Mouse (Mus musculus): ENCODE measurements around the gene Nr4a2. TPM values are rescaled to one million over a fixed set of nuclear protein-coding genes. Genes with fewer than 3 reads are reported as not detected.

Nr4a2 gene
- polyA plus RNA-seq, 1 experiment from 2014 or later: 3.7 TPM

- WGBS: 31% methylated on average over 6 of the region's 6 CpGs
- Histone ChIP-seq H3K9me3 (ENCODE audit: low read length) (peaks cover 5% of the 10 kb centered on the region), H3K36me3 (ENCODE audit: insufficient read depth, low read length) (no peaks in the 10 kb centered on the region), H3K4me1 (ENCODE audit: insufficient read depth, low read length) (peaks cover 34% of the 10 kb centered on the region), H3K27ac (ENCODE audit: low read length) (no peak overlapping the region), H3K9ac (replicated peaks; ENCODE audit: low read length) (no peak overlapping the region), H3K27me3 (ENCODE audit: insufficient read depth, low read length) (peaks cover 65% of the 10 kb centered on the region), H3K4me3 (ENCODE audit: low read length) (no peak overlapping the region), H3K4me2 (replicated peaks; ENCODE audit: low read depth, low read length) (no peak overlapping the region)
- no peak for ATAC-seq (ENCODE audit: low FRiP score, low TSS enrichment)
Observed at GRCm38 (mm10) chr2:57112949-57113348, 10.9 kb downstream of the Nr4a2 start.

GRCm38 (mm10) chr2:57111791-57112538 is 11.8 kb downstream of the Nr4a2 start:
- WGBS: 9% methylated on average over 38 of the region's 38 CpGs
- ATAC-seq (ENCODE audit: low FRiP score, low TSS enrichment): no peak
- no peak overlapping the region for H3K27ac ChIP-seq (ENCODE audit: low read length)
- no peak overlapping the region for H3K9ac ChIP-seq (replicated peaks; ENCODE audit: low read length)
- H3K4me2 ChIP-seq (replicated peaks; ENCODE audit: low read depth, low read length): peak overlapping the region; percentile 18; the same call in 1 of the 2 replicates
- peaks cover 71% of the 10 kb centered on the region for H3K27me3 ChIP-seq (ENCODE audit: insufficient read depth, low read length)
- peak overlapping the region; percentile 21 for H3K4me3 ChIP-seq (ENCODE audit: low read length)
- peaks cover 5% of the 10 kb centered on the region for H3K9me3 ChIP-seq (ENCODE audit: low read length)
- H3K36me3 ChIP-seq (ENCODE audit: insufficient read depth, low read length): no peaks in the 10 kb centered on the region
- H3K4me1 ChIP-seq (ENCODE audit: insufficient read depth, low read length): peaks cover 31% of the 10 kb centered on the region

- Histone ChIP-seq H3K27ac (ENCODE audit: low read length) (no peak overlapping the region), H3K9ac (replicated peaks; ENCODE audit: low read length) (no peak overlapping the region), H3K27me3 (ENCODE audit: insufficient read depth, low read length) (peaks cover 76% of the 10 kb centered on the region), H3K36me3 (ENCODE audit: insufficient read depth, low read length) (no peaks in the 10 kb centered on the region), H3K4me2 (replicated peaks; ENCODE audit: low read depth, low read length) (peak overlapping the region; percentile 18; the same call in 1 of the 2 replicates), H3K4me1 (ENCODE audit: insufficient read depth, low read length) (peaks cover 31% of the 10 kb centered on the region), H3K9me3 (ENCODE audit: low read length) (peaks cover 5% of the 10 kb centered on the region), H3K4me3 (ENCODE audit: low read length) (peak overlapping the region; percentile 21)
- ATAC-seq (ENCODE audit: low FRiP score, low TSS enrichment): no peak
- WGBS: 11% methylated on average over 39 of the region's 39 CpGs
Observed at GRCm38 (mm10) chr2:57111011-57111790, 12.6 kb downstream of the Nr4a2 start.

- 22% methylated on average over 16 of the region's 16 CpGs for WGBS
- no peak for ATAC-seq (ENCODE audit: low FRiP score, low TSS enrichment)
- H3K4me3 ChIP-seq (ENCODE audit: low read length): no peak overlapping the region
Observed at GRCm38 (mm10) chr2:57110401-57110800, 13.4 kb downstream of the Nr4a2 start.

GRCm38 (mm10) chr2:57109926-57110325 is 13.9 kb downstream of the Nr4a2 start:
- Histone ChIP-seq H3K36me3 (ENCODE audit: insufficient read depth, low read length) (no peaks in the 10 kb centered on the region), H3K4me2 (replicated peaks; ENCODE audit: low read depth, low read length) (no peak overlapping the region), H3K27ac (ENCODE audit: low read length) (no peak overlapping the region), H3K4me1 (ENCODE audit: insufficient read depth, low read length) (peaks cover 21% of the 10 kb centered on the region; the same call in 1 of the 2 replicates), H3K9ac (replicated peaks; ENCODE audit: low read length) (no peak overlapping the region), H3K9me3 (ENCODE audit: low read length) (peaks cover 5% of the 10 kb centered on the region), H3K4me3 (ENCODE audit: low read length) (no peak overlapping the region), H3K27me3 (ENCODE audit: insufficient read depth, low read length) (peaks cover 84% of the 10 kb centered on the region)
- WGBS: 16% methylated on average over 14 of the region's 14 CpGs
- ATAC-seq (ENCODE audit: low FRiP score, low TSS enrichment): no peak

More at GRCm38 (mm10) chr2:57110401-57110800, 13.4 kb downstream of the Nr4a2 start:
- no peaks in the 10 kb centered on the region for H3K36me3 ChIP-seq (ENCODE audit: insufficient read depth, low read length)
- H3K4me2 ChIP-seq (replicated peaks; ENCODE audit: low read depth, low read length): no peak overlapping the region
- peaks cover 25% of the 10 kb centered on the region for H3K4me1 ChIP-seq (ENCODE audit: insufficient read depth, low read length)
- no peak overlapping the region for H3K27ac ChIP-seq (ENCODE audit: low read length)
- H3K9ac ChIP-seq (replicated peaks; ENCODE audit: low read length): no peak overlapping the region
- H3K27me3 ChIP-seq (ENCODE audit: insufficient read depth, low read length): peaks cover 80% of the 10 kb centered on the region
- H3K9me3 ChIP-seq (ENCODE audit: low read length): peaks cover 5% of the 10 kb centered on the region

- H3K36me3 ChIP-seq (ENCODE audit: insufficient read depth, low read length): no peaks in the 10 kb centered on the region
Observed at GRCm38 (mm10) chr2:57109301-57109700, 14.5 kb downstream of the Nr4a2 start.

GRCm38 (mm10) chr2:57108349-57108930 is 15.4 kb downstream of the Nr4a2 start:
- WGBS: 42% methylated on average over 7 of the region's 7 CpGs
- Histone ChIP-seq H3K27ac (ENCODE audit: low read length) (no peak overlapping the region), H3K36me3 (ENCODE audit: insufficient read depth, low read length) (no peaks in the 10 kb centered on the region), H3K9ac (replicated peaks; ENCODE audit: low read length) (no peak overlapping the region), H3K4me1 (ENCODE audit: insufficient read depth, low read length) (peaks cover 17% of the 10 kb centered on the region), H3K9me3 (ENCODE audit: low read length) (peaks cover 5% of the 10 kb centered on the region), H3K27me3 (ENCODE audit: insufficient read depth, low read length) (peaks cover 88% of the 10 kb centered on the region), H3K4me3 (ENCODE audit: low read length) (no peak overlapping the region), H3K4me2 (replicated peaks; ENCODE audit: low read depth, low read length) (no peak overlapping the region)
- ATAC-seq (ENCODE audit: low FRiP score, low TSS enrichment): no peak

More at GRCm38 (mm10) chr2:57109301-57109700, 14.5 kb downstream of the Nr4a2 start:
- Histone ChIP-seq H3K4me3 (ENCODE audit: low read length) (no peak overlapping the region), H3K9me3 (ENCODE audit: low read length) (peaks cover 5% of the 10 kb centered on the region), H3K9ac (replicated peaks; ENCODE audit: low read length) (no peak overlapping the region), H3K27ac (ENCODE audit: low read length) (no peak overlapping the region), H3K4me1 (ENCODE audit: insufficient read depth, low read length) (peaks cover 21% of the 10 kb centered on the region; the same call in 1 of the 2 replicates), H3K4me2 (replicated peaks; ENCODE audit: low read depth, low read length) (no peak overlapping the region), H3K27me3 (ENCODE audit: insufficient read depth, low read length) (peaks cover 90% of the 10 kb centered on the region)
- ATAC-seq (ENCODE audit: low FRiP score, low TSS enrichment): no peak
- 15% methylated on average over 11 of the region's 11 CpGs for WGBS

GRCm38 (mm10) chr2:57105401-57105800 is 18.4 kb downstream of the Nr4a2 start:
- Histone ChIP-seq H3K9me3 (ENCODE audit: low read length) (no peaks in the 10 kb centered on the region), H3K36me3 (ENCODE audit: insufficient read depth, low read length) (no peaks in the 10 kb centered on the region), H3K4me3 (ENCODE audit: low read length) (no peak overlapping the region), H3K4me1 (ENCODE audit: insufficient read depth, low read length) (peaks cover 19% of the 10 kb centered on the region), H3K27me3 (ENCODE audit: insufficient read depth, low read length) (peaks cover 88% of the 10 kb centered on the region), H3K27ac (ENCODE audit: low read length) (no peak overlapping the region), H3K9ac (replicated peaks; ENCODE audit: low read length) (no peak overlapping the region), H3K4me2 (replicated peaks; ENCODE audit: low read depth, low read length) (no peak overlapping the region)
- ATAC-seq (ENCODE audit: low FRiP score, low TSS enrichment): no peak
- WGBS: 7% methylated on average over 7 of the region's 7 CpGs

- Histone ChIP-seq H3K4me1 (ENCODE audit: insufficient read depth, low read length) (peaks cover 14% of the 10 kb centered on the region), H3K4me2 (replicated peaks; ENCODE audit: low read depth, low read length) (no peak overlapping the region), H3K9me3 (ENCODE audit: low read length) (no peaks in the 10 kb centered on the region), H3K4me3 (ENCODE audit: low read length) (no peak overlapping the region), H3K36me3 (ENCODE audit: insufficient read depth, low read length) (no peaks in the 10 kb centered on the region), H3K27me3 (ENCODE audit: insufficient read depth, low read length) (peaks cover 88% of the 10 kb centered on the region), H3K9ac (replicated peaks; ENCODE audit: low read length) (no peak overlapping the region), H3K27ac (ENCODE audit: low read length) (no peak overlapping the region)
- WGBS: 6% methylated on average over 8 of the region's 8 CpGs
- no peak for ATAC-seq (ENCODE audit: low FRiP score, low TSS enrichment)
Observed at GRCm38 (mm10) chr2:57104731-57105130, 19.1 kb downstream of the Nr4a2 start.
